ENCODE assay signal across 29 mouse cellular contexts in genomic region chr13:81982491-81982890, GRCm38 (mm10).
DNase-seq lines count a peak whose midpoint lies in the region; ATAC-seq and TF ChIP-seq lines count a peak whose summit lies in the region.
"Had no signal": no experiment of that assay in that cellular context is flagged by ENCODE, and none has a peak within 500 bp of the region (broad histone marks: within the 10 kb centered on the region; RNA-seq: fewer than 3 reads in every experiment).

No protein-coding gene starts in this region.

- H3K27me3 ChIP-seq in kidney, adult 2 months (replicated peaks; ENCODE audit: control insufficient read depth, insufficient read depth, low read length): no peaks in the 10 kb centered on the region
- no peaks in the 10 kb centered on the region for H3K27me3 ChIP-seq in midbrain, embryonic 14.5 days (ENCODE audit: control insufficient read depth, insufficient read depth, low read length)
- H3K27me3 ChIP-seq: forebrain, embryonic 12.5 days; heart, embryonic 13.5 days; limb, embryonic 13.5 days; liver, embryonic 12.5 days had no signal

- TF ChIP-seq CTCF in kidney, adult 2 months (conservative IDR thresholded peaks at IDR 0.05; ENCODE audit: insufficient read depth, insufficient read length, low read depth, low read length): no peak

- TF ChIP-seq POLR2A in kidney, adult 2 months (IDR thresholded peaks at IDR 0.05; ENCODE audit: low read depth, low read length): no peak

- no peak overlapping the region for H3K4me3 ChIP-seq in kidney, adult 2 months (ENCODE audit: insufficient read depth, low read depth, low read length)
- no peak overlapping the region for H3K4me3 ChIP-seq in midbrain, embryonic 14.5 days (replicated peaks; ENCODE audit: low read depth, low read length)
- H3K4me3 ChIP-seq: forebrain, embryonic 12.5 days; heart, embryonic 13.5 days; left cerebral cortex, adult 2 months; limb, embryonic 13.5 days; liver, embryonic 12.5 days; midbrain, embryonic 10.5 days had no signal

- H3K9me3 ChIP-seq in midbrain, embryonic 14.5 days (ENCODE audit: control insufficient read depth, low read length): no peaks in the 10 kb centered on the region
- H3K9me3 ChIP-seq: forebrain, embryonic 12.5 days; heart, embryonic 13.5 days; limb, embryonic 13.5 days; liver, embryonic 12.5 days; midbrain, embryonic 10.5 days had no signal

- no peak for ATAC-seq in megakaryocyte progenitor cell, adult 5-6 weeks (replicated peaks; ENCODE audit: poor library complexity)
- no peak for ATAC-seq in midbrain, embryonic 14.5 days (ENCODE audit: low FRiP score, low TSS enrichment)
- ATAC-seq: activated CD4-positive, CD25-positive, alpha-beta regulatory T cell, adult 4 months; CD4-positive, CD25-positive, alpha-beta regulatory T cell, adult 4 months; forebrain, postnatal 0 days; hindbrain, embryonic 16.5 days; liver, embryonic 12.5 days; liver, postnatal 0 days; midbrain, embryonic 16.5 days had no signal

- H3K27ac ChIP-seq in kidney, adult 2 months (ENCODE audit: insufficient read depth, low read depth, low read length): no peak overlapping the region
- no peak overlapping the region for H3K27ac ChIP-seq in midbrain, embryonic 14.5 days (replicated peaks; ENCODE audit: low read depth, low read length)
- H3K27ac ChIP-seq: forebrain, embryonic 12.5 days; heart, embryonic 13.5 days; left cerebral cortex, adult 2 months; limb, embryonic 13.5 days; liver, embryonic 12.5 days; macrophage; midbrain, embryonic 10.5 days had no signal

- H3K4me1 ChIP-seq in kidney, adult 2 months (ENCODE audit: control insufficient read depth, insufficient read depth, low read length): no peaks in the 10 kb centered on the region
- no peaks in the 10 kb centered on the region for H3K4me1 ChIP-seq in midbrain, embryonic 14.5 days (ENCODE audit: control insufficient read depth, insufficient read depth, low read length)
- H3K4me1 ChIP-seq: forebrain, embryonic 12.5 days; heart, embryonic 13.5 days; liver, embryonic 12.5 days had no signal

- 12% methylated on average over 2 of the region's 2 CpGs for WGBS in kidney, adult 2 months
- 77% methylated on average over 2 of the region's 2 CpGs for WGBS in midbrain, embryonic 14.5 days

- DNase-seq in heart, postnatal 10 days: peak; percentile 2 to 6
- DNase-seq in heart, postnatal 25 days (ENCODE audit: low spot score): no peak
- peak; percentile 5 to 23 for DNase-seq in kidney, postnatal 4 days
- no peak for DNase-seq in kidney, adult 2 months
- peak; percentile 4 for DNase-seq in ZHBTc4 (ENCODE audit: low read depth, low spot score)
- DNase-seq in adrenal gland, postnatal 14 days: peak; percentile 16
- DNase-seq in midbrain, embryonic 14.5 days: no peak
- DNase-seq: cerebellum, adult 11-12 months; cerebellum, adult 9-11 months; embryo, embryonic 11 days; forebrain, postnatal 0 days; heart, postnatal 14 days; kidney, adult 18-20 months; liver, postnatal 0 days; lung, postnatal 10 days; right cerebral cortex, postnatal 4 days; thymus, postnatal 4 days had no signal

- intact Hi-C loops in heart, postnatal 10 days (cut with DNase I): no loop called here
- intact Hi-C loops in heart, postnatal 25 days (cut with DNase I): no loop called here

- no peaks in the 10 kb centered on the region for H3K36me3 ChIP-seq in kidney, adult 2 months (ENCODE audit: control insufficient read depth, insufficient read depth, low read length)
- no peaks in the 10 kb centered on the region for H3K36me3 ChIP-seq in midbrain, embryonic 14.5 days (ENCODE audit: control insufficient read depth, insufficient read depth, low read length)
- H3K36me3 ChIP-seq: forebrain, embryonic 12.5 days; heart, embryonic 13.5 days; limb, embryonic 13.5 days; liver, embryonic 12.5 days; midbrain, embryonic 10.5 days had no signal

- no peak overlapping the region for H3K4me2 ChIP-seq in midbrain, embryonic 14.5 days (ENCODE audit: low read length)
- H3K4me2 ChIP-seq: forebrain, embryonic 12.5 days; heart, embryonic 13.5 days; limb, embryonic 13.5 days; liver, embryonic 12.5 days had no signal

- H3K9ac ChIP-seq in midbrain, embryonic 14.5 days (replicated peaks; ENCODE audit: low read length): no peak overlapping the region
- H3K9ac ChIP-seq: forebrain, embryonic 12.5 days; forebrain, postnatal 0 days; heart, embryonic 13.5 days; limb, embryonic 13.5 days; liver, embryonic 12.5 days; liver, postnatal 0 days had no signal

Comparison
In these comparisons a context has a peak if more than half of its experiments do, and no peak if none do; other contexts are left out.
1. DNase-seq: peak in heart, postnatal 10 days (2 of 2), kidney, postnatal 4 days (2 of 2), ZHBTc4 (single experiment) and adrenal gland, postnatal 14 days (single experiment); none in heart, postnatal 25 days (single experiment), kidney, adult 2 months (single experiment) and midbrain, embryonic 14.5 days (single experiment).